Mouse (Mus musculus) neutrophil, adult 5-6 weeks (primary cell): ENCODE data around the gene Azi2. TPM values are rescaled to one million over a fixed set of nuclear protein-coding genes. Genes with fewer than 3 reads are reported as not detected.
A peak's percentile ranks its signal among the peaks of the same experiment; 100 is the strongest.

Source experiments
- ATAC-seq: fragments of 151-379, 151-347 bp; 2 replicates; pipeline ENCODE4 v1.8.0; 2017; ENCODE audit warnings: mild to moderate bottlenecking, moderate TSS enrichment; ENCODE audit not compliant: insufficient number of reproducible peaks, poor library complexity, low FRiP score, severe bottlenecking; ENCODE audit errors: extremely low read depth
- total RNA-seq: library from RNA; stranded (forward); fragments of 200-1000 nt; gene quantifications from 2 replicates; pipeline ENCODE4 v1.2.3, GENCODE M21; 2017

Gene Azi2
- total RNA-seq, result 134 and 153 TPM in 2 replicates

- ATAC-seq, result peak; percentile 93
Observed at GRCm38 (mm10) chr9:118040218-118041021, at the start of gene Azi2. TSS of gene Azi2 (plus strand) at chr9:118040499.

- ATAC-seq, result no peak
Observed at GRCm38 (mm10) chr9:117996631-117997030, 43.7 kb upstream of the Azi2 start.

DNA sequence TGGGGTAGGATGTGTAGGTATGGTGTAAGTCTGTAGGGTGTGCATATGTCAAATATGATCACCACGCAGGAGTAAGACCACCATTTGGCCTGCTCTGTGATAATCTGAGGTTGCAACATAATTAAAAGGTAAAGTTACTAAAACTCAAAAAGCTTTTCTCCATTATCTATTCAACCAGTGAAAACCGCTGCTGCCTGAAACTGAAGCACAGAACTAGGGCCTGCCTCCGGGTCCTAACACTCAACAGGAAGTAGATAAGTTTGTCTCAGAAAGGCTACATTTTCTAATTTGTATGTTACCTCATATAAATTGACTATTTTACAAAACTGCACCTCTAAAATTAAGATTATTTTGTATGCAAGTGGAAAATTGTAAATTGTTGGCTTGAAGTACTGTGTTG, 38.8 kb upstream of the Azi2 start:
- ATAC-seq, result no peak

- no peak for ATAC-seq
Observed at GRCm38 (mm10) chr9:118003218-118003886, 36.9 kb upstream of the Azi2 start.

DNA sequence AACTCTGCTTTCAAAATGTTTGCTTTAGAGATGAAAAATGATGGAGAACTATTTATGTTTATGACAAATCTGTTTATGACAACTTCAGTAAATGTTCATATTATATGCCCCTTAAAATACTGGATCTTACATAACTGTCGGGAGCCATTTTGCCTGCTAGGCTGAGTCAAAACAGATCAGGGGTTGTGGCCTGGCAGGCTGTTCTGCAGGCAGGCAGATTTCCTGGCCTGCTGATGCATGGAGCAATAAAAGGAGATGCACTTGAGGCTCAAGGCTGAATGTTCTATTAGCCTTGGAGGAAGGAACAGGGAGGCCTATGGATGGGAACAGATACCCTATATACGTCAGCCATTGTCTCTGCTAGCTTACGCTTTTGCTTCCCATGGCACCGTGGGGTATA, 36.4 kb upstream of the Azi2 start:
- no peak for ATAC-seq

DNA sequence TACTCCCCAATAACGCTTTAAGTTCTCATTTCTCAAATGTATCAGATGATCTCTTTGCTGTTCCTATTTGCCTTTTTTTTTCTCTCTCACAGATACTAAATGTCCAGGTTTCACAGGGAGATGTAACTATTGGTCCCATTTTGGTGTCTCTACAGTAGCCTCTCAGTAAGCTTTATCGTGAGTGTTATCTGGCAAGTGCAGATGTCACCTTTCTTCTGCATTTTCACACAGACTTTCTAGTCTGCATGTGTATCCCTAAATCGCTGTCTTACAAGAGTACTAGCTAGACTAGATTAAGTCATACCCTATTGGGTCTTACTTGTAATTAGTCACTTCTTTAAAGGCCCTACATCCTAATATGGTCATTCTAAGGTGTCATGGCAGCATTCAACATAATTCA, 27.4 kb upstream of the Azi2 start:
- no peak for ATAC-seq

DNA sequence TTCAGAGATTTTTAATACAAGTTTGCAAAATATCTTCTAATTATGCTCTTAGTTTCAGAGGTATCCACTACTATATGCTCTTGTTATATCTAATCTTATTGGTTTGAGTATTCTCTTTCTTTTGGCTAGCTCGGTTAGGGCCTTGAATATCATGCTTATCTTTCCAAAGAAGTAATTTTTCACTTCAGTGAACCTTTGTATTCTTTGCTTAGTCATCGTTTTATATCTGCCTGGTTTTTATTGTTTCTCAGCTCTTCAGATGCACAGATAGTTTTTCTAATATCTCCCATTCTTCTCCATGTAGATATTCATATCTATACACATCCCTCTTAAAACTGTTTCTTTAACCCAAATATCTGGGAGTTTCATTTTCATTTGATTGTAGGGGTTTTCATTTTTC, 15.3 kb upstream of the Azi2 start:
- ATAC-seq, result no peak

DNA sequence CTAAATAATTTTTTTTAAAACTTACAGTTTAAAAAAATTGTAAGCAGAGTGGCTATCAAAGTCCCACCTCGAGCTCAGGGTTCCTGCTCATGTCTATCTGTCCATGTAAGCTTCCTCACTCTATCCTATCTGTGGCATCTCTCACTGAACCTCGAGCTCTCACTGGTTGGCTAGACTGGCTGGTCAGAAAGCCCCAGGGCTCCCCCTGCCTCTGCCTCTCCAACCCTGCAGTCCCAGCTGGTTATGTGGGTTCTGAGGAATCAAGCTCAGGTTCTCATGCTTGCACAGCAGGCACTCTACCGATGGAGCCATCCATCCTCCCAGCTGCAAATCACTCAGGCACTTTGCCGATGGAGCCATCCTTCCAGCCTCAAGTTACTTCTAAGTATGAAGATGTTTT, 10.8 kb upstream of the Azi2 start:
- no peak for ATAC-seq

DNA sequence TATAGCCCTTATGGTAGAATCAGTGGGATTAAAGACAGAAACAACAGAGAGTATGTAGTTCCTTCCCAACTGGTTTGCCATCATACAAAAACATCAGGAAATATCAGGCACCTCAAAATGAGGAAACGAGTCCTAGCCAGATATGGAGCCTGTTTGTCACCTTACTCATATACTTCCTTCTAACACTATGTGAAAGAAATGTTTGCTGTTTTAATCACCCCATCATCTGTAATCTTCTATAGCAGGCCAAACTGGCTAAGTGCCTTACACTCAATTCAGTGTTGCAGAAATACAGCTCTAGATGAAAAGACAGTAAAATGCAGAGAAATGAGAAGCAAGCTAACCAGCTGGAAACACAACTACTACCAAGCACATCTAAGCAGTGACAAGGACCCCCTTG, 10.0 kb upstream of the Azi2 start:
- no peak for ATAC-seq

GRCm38 (mm10) chr9:118031694-118032093, 8.6 kb upstream of the Azi2 start:
- no peak for ATAC-seq

DNA sequence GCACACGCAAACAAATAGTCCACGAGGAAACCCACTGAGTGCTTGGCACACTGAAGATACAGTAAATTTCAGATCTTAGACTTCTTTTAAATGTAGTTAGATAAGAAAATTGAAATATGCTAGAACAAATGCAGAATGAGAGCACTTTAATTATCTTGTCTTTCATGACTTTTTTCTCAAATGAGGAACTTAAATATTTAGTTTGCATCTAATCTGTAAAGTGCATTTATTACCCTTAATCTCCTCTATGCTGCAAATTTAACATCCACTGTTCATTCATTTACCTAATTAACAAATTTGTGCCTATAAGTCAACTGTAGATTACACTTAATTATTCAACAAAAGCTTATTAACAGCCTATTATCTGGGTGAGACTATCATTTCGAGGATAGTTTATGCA, 5.3 kb upstream of the Azi2 start:
- no peak for ATAC-seq

- no peak for ATAC-seq
Observed at GRCm38 (mm10) chr9:118041022-118041400, 712 bp downstream of the Azi2 start.

- no peak for ATAC-seq
Observed at GRCm38 (mm10) chr9:118041646-118042045, 1.3 kb downstream of the Azi2 start.

DNA sequence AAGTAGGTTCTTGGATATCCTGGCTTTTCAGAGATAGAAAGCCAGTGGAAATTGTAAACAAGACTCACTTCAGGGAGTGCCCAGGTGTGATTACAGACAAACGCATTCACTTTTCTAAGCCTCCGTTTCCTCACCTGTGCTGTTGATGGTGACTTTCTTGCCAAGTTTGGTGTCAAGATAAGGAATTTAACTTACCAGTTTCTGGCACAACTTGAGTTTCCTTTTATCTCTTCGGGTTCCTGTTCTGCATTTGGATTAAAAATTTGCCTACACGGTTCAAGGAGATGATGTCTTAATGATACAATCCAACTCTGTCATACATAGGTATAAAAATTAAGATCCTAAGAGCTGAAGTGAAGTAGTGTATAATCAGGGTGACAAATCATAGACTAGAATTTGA, 2.4 kb downstream of the Azi2 start:
- no peak for ATAC-seq

- ATAC-seq, result no peak
Observed at GRCm38 (mm10) chr9:118043581-118043980, 3.3 kb downstream of the Azi2 start.

DNA sequence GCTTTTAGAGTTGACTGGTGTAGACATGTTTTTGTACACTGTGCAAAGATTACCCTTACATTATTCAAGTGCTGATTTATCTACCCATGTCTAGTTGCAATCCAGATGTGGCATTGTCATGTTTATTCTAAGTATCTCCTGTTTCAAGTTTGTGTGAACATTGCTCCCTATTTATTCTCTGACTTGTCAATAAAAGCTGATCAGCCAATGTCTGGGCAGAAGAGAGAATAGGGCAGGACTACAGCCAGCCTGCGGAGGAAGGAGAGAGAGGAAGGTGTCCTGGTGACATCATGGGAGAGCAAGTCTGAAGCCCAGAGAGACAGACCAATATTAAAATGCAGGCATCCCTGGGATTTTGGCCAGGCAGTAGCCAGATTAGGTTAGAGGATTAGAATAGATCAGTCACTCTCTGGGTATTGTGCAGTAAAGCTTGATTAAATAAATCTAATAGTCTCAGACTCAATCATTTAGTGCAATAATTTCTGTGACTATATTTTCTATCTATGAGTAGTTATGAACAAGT, 4.8 kb downstream of the Azi2 start:
- ATAC-seq, result no peak

DNA sequence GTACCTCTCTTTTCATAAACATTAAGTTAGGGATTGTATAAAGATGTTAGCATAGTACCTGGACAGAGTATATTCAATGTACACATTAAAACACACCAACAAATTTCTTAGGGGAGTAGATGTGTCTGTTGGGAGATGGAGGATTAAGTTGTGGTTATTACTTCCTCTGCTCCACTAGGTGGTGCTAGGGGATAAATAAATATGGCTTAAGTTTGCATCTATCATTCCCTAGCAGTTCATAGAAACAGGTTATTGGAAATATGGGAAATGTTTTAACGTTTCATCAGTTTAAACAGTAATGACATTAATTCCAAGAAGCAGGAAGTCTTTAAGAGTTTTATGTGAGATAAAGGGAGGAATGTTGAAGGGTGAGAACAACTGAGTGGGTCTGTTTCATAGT, 13.0 kb downstream of the Azi2 start:
- ATAC-seq, result no peak

DNA sequence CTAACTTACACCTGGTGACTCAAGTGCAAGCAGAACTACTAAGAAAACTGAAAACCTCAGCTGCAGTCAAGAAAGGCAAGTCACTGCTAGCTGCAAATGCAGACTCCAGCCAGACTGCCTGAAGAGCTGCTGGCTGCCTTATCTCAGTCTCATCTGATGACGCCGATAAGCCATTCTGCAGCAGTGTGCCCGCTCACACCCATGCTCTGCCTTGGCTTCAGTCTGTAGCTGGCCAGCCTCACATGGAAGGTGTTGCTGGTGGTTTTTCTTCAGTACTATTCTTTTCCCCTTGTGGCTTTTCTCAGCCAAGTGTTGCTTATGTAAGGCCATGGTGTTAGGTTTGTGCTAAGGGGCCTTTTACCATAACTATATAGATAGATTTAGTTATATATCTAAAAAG, 18.8 kb downstream of the Azi2 start:
- no peak for ATAC-seq

- no peak for ATAC-seq
Observed at GRCm38 (mm10) chr9:118070442-118070841, 30.1 kb downstream of the Azi2 start.

DNA sequence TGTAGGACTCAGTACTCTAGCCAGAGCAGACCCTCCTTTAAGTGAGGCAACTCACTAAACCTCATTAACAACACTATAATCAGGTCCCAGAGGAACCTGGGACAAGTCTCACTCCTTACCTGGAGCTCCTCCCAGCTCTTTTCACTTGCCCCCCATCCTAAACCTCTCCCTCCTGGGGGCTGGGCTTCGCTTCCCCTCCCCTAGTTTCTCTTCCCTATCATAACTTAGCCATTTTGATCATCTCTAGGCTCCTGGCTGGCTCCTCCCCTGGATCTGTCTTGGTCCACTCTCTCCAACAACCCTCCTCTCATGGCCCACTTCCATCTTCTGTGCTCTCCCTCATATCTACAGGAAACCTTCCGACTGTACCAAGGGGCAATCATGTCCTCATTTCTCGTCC, 31.0 kb downstream of the Azi2 start:
- no peak for ATAC-seq
